Mouse (Mus musculus): ENCODE measurements at regions not wholly inside any gene's neighbourhood (a gene's known extent, or its start where the extent isn't known, plus 50 kb on each side); places are given as distances from the start of the nearest gene placed in this dataset.

DNA sequence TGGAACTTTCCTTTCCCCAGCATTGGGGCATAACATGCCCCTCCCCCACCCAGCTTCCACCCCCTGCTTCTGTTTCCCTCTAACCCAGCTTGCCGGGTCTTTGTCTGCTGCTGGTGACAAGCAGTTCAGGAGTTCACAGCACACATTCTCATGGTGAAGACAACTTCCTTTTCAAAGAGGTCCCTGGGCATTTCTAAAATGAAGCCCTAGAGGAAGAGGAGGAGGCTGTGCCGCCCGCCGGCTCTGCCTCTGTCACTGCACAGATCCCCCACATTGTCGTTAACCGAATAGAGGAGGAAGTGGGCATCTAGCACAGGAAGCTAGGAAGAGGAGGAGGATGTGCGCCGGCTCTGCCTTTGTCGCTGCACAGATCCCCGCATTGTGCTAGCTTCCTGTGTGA, 201.4 kb downstream of the Enc1 start:
- peak; percentile 94 for ATAC-seq

DNA sequence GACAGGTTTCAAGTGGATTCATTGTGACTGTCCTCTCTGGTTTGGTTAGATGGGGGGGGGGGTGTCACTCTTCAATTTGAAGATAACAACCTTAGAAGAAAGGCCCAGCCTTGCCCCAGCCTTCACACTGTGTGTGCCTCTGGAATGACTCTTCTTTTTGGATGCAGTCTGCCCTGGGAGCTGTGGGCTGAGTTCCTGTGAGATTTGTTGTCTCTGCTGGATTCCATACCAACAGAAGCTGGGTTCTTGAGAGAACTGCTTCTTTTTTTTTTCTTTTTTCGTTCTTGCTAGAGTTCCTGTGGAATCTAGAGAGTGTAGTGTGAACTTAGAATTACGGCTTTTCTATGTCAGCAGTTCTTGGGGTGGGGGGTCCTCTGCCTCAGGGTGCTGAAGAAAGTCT, 200.9 kb downstream of the Enc1 start:
- ATAC-seq = no peak

DNA sequence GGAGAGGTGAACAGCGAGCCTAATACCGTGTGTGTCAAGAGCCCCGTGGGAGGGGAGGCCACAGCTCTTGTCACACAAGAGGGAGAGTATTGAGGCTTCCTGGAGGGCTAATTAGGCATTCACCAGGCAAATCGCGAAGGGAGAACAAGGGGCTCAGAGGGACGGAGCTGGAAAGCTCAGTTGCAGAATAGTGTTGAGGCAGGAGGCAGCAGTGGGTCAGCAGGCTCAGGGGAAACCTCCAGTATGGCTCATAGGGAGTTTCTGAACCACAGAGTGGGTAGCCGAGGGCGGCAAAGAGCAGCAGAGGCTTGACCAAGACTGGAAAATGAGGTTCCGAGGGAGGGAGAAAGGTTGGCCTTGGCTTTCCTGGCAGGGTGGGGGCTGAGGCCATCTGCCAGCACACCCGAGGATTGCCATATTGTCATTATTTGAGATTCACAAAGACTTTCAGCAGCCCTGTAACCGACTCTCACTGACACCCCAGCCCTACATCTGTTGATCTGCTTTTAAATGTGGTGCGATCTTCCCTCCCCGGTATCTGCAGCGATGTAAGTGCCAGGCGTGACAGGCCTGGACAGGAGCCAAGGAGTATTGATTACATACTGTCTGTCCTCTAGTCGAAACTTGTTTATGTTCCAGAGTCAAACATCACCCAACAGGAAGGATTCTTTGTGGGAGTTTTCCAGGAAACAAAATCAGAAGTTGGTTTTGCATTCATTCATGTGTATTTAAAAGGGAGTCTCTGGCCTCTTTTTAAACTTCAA, 198.5 kb downstream of the Enc1 start:
- no peak for ATAC-seq

DNA sequence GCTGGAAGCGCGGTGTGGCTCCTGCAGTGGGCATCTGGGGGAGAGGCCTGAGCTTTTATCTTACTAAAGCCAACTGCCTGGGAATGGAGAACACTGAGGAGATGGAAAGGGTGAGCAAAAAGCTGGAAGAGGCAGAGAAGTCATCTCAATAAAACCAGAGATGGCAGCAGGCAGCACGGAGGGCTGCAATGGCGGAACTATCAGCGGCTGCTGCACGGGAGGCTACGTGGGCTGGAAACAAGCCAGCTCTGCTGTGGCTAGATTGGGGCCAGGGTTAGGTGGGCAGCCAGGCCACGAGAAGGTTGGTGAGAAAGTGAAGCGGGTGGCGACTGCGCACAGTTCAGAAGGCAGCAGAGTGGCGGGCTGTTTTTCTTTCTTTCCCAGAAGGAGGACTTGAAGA, 197.8 kb downstream of the Enc1 start:
- ATAC-seq = no peak

DNA sequence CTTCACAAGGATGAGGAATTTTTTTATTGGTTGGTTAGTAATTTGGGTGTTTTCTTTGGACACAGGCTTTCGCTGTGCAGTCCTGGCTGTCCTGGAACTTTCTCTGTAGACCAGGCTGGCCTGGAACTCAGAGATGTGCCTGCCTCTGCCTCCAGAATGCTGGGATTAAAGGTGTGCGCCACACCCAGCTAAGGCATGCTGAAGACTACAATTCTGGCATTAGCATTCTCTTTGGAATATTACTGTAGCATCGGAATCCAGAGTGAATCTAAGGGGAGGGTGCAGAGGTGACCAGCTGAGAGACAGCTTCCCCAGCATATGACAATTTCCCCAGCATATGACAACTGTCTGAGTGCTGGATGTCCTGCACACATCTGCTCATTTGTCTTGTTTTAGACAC, 197.4 kb downstream of the Enc1 start:
- no peak for ATAC-seq

DNA sequence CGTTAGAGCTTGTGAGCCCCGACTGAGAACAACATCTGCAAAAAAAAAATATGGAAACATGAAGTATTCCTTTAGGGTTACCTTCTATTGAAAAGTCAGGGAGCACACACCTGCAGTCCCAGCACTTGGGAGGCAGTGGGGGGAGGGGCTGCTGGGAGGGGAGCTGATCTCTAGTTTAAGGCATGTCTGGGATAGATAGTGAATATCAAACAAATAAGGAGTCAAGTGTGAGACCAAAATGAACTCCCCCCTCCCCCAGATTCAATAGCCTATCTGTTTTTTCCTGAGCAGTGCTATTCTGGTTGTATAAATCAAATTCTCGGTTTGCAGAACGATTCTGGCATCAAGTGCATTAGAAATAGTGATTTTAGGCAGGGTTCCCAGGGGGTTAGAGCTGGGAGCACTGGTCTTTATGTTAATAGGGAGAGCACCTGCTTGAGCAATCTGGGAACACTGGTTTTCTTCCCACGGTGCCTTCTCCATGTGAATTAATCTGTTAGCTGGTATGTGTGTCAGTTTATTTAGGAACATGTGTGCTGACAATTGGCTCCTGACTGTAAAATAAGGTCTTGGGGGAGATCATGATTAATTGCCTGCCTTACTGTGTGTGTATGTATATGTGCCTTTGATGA, 195.9 kb downstream of the Enc1 start:
- ATAC-seq = no peak

DNA sequence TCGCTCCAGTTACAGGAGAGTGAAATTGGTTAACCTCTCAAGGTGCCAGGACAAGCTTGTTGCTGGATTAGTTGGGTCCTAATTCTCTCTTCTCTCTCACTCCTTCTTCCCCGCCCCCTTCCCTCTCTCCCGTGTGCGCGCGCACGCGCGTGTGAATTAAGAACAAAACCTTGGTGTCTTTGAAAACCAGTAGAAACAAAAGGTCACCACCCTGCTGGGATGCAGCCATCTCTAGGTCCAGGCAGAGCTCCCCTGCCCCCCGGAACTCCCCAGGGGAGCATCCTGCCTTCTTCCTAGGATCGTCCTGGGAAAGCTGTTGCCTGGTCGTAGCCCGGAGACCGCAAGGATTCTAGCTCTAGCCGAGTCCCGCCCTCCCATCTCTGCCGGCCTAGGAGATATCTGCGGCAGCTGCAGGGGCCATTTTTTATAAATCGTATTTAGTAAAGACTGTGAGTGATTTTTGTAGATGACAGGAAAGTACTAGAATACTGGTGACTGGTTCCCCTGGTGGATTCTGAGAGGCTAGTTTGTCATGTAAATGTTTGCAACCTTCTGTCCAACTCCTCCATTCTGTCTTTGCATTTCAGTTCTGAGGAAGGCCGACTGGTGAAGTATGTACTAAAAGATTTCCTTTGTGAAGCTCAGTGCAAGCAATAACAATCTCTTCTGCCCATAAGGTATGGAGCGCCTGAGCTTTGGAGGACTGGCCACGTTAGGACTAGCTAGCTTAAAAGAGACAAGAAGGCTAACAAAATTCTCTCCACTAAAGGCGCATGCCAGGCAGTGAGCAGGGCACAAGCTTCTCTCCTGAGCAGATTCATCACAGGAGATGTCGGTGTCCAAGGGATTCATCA, 195.2 kb downstream of the Enc1 start:
- peak; percentile 72 for ATAC-seq

DNA sequence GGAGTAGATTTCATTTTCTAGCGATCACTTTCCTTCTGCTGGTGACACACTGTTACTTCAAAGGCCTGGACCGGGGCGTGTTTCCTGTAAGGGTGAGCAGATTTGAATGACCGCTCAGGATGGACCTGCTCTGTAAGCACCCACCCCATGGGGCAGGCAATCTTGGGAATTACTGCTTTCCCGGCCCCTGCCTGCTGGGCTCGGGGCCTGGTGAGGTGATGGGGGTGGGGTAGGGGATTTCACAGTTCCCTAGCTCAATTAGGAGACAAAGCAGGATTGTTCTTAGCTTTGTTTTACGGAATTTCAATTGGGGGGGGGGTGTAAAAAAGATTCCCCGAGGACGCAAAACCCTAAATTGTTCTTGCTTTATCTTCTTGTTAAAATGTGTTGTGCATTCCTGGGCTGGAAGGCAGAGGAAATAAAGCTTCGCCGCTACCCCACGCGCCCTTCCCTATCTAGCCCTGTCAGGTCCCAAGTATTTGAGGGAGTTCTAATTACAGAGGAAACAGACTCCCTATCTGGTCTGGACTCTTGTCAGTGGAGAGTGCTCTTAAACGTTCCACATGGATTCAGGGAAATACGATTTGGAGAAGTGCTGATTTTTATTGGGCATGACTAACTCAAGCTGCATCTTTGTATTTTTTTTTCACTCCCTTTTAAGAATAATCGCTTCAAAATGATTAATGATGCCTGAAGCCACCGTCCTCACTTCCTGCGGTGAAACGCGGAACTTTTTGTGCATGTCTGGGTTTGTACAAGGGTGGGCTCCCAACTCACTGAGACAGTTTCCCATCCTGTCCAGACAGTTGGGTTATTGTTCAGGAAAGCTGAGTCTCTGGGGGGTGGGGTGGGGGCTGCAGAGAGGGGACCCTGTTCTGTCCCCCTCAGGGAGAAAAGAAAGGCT, 194.3 kb downstream of the Enc1 start:
- peak; percentile 26 for ATAC-seq

DNA sequence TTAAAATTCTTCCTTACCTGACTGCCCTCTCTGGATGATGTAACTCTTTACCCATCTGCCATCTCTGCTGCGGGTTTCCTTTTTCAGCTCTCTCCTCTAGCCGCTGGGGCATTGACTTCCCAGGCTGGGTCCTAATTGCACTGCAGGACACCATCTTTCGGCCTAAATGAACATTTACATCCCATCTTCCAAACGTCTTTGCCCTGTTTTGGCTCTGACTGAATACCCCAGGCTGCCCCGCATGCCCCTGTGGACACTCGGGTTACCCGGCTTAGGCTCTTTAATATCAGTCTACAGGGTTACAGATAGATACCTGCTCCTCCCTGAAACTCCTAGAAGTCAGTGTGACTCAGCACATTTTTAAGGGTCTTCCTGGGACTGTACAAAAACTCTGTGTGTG, 193.3 kb downstream of the Enc1 start:
- no peak for ATAC-seq

DNA sequence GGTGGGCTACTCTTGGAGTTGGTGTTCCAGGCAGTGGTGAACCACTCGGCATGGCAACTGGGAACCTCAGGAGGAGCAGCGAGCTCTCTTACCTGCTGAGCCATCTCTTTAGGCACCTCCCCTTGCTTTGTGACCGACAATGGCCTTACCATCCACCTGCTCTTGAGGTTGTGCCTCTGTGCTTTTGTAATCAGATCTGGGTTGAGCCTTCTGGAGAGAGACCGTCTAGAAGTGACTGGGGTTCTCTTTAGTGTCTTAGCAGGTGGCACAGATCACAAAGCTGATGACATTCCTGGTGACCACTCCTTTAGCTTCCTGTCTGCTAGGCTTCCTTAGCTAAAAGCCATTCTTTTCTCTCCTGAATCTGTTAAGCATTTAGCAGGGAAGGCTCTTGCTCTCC, 191.7 kb downstream of the Enc1 start:
- no peak for ATAC-seq

DNA sequence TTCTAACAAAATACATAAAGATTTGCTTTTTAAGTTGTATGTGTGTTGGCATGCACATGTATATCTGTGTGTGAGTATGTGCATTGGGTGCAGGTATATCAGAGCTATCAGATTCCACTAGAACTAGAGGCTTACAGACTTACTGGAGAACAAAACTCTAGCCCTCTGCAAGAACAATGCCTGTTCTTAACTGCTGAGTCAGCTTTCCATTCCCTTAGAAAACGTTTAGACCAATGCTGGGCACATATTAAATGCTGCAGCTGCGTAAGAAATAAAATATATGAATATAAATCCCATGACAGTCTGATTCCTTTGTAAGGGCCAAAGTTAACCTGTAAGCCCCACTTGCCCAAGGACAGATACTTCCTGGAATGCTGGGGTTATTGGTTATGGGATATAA, 190.0 kb downstream of the Enc1 start:
- ATAC-seq = no peak

DNA sequence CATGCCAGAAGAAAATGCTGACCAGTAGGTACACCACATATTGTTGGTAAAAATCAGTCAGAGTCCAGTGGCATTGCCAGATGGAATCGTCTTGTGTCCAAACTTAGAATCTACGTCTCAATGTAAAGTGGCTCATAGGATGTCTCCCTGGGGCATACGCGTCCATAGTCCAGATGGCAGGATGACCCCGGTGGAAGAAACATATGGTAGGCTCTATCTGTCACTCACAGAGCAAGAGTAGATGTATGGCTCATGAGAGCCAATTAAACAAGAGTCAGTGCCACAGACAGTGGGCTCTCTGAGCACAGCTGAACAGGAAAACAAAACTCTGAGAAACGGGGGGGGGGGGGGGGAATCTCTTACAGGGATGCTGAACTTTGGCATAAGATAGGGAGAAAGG, 187.3 kb downstream of the Enc1 start:
- no peak for ATAC-seq

DNA sequence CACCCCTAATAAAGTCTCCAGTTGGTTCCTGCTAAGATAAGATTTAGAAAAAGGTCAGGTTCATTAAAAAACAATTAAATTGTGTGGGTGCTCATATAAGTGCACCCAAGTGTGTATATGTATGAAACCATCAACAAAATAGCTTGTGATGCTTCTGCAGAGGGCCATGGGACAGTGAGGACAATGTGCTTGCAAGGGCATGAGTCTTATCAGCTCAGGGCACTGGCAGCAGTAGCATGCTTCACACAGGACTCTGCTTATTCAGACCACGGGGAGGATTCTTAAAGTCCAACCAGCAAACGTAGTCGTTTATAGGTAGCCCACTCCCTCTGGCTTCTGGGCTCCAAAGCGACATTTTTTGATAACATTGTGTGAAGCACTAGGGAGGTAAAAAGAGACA, 186.6 kb downstream of the Enc1 start:
- no peak for ATAC-seq

DNA sequence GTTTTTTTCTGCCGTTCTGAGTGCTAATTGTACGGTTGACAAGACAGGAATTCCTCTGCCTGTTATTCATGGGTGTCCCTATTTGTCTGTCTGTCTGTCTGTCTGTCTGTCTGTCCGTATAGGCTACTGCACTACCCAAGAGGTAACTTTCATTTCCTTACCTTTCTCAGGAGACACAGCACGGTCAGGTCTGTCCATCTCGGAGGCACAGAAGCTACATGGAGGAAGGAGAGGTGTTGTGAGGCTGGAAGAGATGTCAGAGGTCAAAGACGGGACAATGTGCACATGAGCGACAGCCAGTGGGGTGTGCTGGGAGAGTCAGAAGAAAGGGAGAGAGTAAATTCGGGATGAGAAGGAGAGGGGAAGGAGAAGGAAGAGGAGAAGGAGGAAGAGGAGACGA, 184.8 kb downstream of the Enc1 start:
- no peak for ATAC-seq

DNA sequence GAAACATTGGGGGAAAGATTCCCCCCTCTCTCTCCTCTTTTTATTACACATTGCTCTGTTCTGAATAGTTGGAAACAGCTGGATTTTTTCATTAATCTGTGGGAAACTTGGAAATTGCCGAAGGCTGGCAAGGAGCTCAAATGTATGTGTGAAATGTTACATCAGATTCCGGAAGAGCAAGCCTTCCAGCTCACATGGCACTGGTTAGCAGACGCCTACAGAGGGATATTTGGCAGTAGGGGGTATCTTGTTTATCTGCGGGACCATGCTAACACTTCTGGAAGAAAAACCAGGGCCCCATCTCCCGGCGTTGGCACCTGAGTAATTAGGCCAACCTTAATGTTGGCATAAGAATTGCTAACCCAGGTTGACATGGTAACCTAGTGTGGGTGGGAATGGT, 183.0 kb downstream of the Enc1 start:
- ATAC-seq = no peak

DNA sequence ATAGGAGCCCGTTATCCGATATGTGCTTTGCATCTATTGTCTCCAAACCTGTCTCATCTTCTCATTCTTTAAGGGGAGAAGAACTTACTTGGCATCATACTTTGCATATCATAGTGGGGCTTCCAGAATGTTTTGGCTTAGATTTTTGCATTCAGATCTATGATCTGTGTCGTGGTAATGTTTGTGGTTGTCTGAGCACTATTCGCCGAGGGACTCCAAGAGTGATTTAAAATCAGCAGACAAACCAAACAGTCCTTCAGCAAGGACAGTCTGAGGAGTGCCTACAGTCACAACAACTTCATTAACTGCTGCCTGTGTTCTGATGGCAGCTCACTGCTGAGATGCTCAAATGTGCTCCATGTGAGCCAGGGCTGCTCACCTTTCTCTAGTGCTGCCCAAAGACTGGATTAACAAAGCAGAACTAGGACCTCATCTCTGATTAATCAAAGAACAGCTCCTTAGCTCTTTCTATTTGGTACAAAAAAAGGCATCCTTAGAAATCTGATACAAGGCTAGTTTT, 182.5 kb downstream of the Enc1 start:
- ATAC-seq = no peak

DNA sequence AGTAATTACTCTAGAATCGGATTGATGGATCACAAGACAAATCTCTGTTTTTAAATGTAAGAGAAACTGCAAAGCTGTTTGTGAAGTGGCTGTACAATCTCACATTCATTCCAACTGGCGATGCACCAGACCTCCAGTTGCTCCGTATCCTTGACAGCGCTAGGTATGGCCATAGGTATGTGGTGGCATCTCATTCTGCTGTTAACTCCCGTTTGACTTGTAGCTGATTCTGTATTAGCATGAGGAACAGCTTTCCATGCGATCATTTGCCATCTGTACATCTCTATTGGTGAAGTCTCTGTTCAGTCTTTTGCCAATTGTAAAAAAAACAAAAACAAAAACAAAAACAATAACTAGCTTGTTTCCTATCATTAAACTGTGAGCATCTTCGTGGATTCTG, 182.0 kb downstream of the Enc1 start:
- ATAC-seq = no peak

DNA sequence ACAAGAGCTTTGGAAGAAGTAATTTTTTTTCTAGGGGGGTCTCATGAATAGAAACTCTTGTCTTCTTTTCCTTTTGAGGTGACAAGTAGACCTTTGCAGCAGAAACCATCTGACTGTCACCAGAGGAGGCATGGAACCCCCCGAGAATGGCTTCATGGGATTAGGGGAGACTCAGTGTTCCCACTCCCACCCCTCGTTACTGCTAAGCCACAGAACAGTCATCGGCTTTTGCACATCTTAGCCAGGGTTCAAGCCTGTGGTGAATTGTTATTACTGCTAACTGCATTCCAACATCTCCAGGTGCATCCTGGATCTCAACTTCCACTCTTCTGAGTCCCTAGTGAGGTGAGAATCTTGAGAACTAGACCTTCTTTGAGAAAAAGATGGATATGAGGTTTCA, 180.9 kb downstream of the Enc1 start:
- ATAC-seq = no peak

DNA sequence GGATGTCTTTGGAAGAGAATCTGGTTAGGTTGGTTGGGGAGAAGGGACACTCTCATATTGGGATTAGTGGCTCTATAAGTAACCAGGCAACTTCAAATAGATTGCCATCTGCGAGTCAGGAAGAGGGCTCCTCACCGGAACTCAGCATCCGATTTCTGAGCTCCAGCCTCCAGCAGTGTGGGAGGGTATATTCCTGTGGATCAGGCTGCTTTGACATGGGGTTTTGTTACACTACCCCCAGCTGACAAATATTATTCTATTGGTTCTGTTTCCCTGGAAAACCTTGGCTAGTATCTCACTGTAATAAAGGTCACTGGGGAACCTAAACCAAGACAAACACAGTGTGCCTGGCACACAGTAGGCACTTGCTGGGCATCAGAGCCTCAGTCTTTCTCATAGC, 179.9 kb downstream of the Enc1 start:
- no peak for ATAC-seq

DNA sequence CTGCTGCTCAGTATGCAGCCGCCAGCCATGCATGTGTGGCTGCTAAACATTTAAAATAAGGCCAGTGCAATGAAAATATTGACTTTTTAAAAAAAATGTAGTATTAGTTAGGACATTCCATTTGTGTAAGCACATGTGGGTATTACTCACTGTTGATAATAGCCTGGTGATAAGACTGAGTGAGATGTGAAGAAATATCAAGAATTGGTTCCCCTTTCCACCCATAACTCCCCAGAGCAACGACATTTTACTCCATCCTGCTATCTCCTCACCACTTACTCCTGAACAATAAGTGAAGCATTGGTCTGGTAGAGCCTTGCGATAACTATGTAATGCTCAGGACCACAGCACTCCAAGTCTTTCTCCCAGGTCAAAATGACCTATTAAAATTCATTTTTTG, 178.2 kb downstream of the Enc1 start:
- ATAC-seq = no peak

DNA sequence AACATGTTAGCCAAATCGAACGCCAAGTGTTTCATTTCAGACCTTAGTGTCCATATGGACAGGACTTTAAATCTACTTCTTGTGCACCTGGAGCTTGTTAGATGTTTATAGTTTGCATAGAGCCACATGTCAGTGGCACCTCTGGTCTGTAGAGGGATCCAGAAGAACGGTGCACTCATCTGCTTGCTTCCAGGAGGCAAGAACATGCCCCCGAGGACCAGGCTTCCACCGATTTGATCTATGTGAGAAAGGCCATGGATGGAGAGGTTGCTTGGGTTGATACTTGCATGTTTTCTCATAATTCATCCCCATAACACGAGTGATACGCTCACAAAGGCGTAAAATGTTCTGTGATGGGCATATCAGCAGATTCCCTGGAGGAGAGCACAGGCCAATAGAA, 177.8 kb downstream of the Enc1 start:
- no peak for ATAC-seq

DNA sequence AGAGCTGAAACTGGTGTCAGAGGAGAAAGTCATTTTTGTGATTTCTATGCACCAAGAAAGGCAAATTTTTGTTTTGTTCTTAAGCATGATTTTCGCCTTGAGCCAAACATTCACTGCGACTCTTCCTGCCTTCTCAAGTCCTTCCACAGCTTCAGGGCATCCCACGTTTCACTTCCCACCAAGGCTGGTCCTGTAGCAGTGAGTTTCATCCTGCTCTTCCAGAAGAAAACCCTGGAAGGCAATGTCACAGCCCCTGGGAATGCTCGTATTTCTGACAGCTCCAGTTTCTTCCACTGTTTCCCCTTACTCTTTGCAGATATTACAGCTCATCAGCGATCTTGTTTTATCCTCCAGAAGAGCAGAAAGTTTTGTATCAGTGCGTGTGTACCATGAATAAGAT, 177.2 kb downstream of the Enc1 start:
- ATAC-seq = no peak

All from CD4-positive, CD25-positive, alpha-beta regulatory T cell, adult 4 months (primary cell).